ENCODE assay signal across 20 mouse cellular contexts in the genomic region with DNA sequence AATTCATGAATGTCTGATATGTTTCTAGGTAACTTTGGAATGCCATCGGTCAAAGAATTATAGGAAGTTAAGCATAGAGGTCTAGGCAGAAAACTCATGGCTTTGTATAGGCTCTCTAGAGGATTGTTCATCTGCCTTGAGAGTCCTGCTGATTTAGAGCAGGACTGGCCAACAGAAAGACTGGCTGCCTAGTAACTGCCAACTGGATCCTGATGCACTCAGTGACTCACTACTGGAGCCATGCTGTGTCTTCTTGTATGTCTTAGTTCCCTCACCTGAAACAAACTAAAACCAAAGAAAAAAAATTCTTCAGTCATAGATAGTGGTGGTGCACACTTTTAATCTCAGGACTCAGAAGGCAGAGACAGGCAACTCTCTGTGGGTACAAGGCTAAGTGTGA.
DNase-seq lines count a peak whose midpoint lies in the region; ATAC-seq and TF ChIP-seq lines count a peak whose summit lies in the region.
"Had no signal": no experiment of that assay in that cellular context is flagged by ENCODE, and none has a peak within 500 bp of the region (broad histone marks: within the 10 kb centered on the region; RNA-seq: fewer than 3 reads in every experiment).

No protein-coding gene starts in this region.

- peak; percentile 11 to 33 for DNase-seq in cerebellum, adult 18-20 months
- DNase-seq in cerebellum, postnatal 10 days, result no peak
- peak; percentile 17 for DNase-seq in cerebellum, adult 9-11 months
- DNase-seq in heart, adult 11 months, result peak; percentile 40
- DNase-seq in heart, adult 9 months (ENCODE audit: low spot score in 2 of 2), result no peak
- DNase-seq in right cerebral cortex, postnatal 4 days, result no peak
- DNase-seq: adrenal gland, adult 2 months; adrenal gland, postnatal 14 days; gastrocnemius, adult 2 months; gastrocnemius, postnatal 25 days; heart, adult 2 months; kidney, adult 2 months had no signal

- no peaks in the 10 kb centered on the region for H3K4me1 ChIP-seq in embryonic fibroblast, embryonic 13.5 days (ENCODE audit: control insufficient read depth, insufficient read depth, low read length)
- H3K4me1 ChIP-seq: forebrain, embryonic 15.5 days; hindbrain, embryonic 12.5 days; hindbrain, embryonic 15.5 days had no signal

- no peak for TF ChIP-seq POLR2A in embryonic fibroblast, embryonic 13.5 days (IDR thresholded peaks at IDR 0.05; ENCODE audit: low read depth, low read length)

- ATAC-seq in cerebellum, adult (ENCODE audit: insufficient number of reproducible peaks, low FRiP score, low TSS enrichment), result no peak
- ATAC-seq: CD4-positive, CD25-positive, alpha-beta regulatory T cell, adult 4 months; forebrain, embryonic 15.5 days; intestine, postnatal 0 days had no signal

- no peak for TF ChIP-seq CTCF in embryonic fibroblast, embryonic 13.5 days (IDR thresholded peaks at IDR 0.05; ENCODE audit: borderline replicate concordance, insufficient read depth, low read length)

- no peak overlapping the region for H3K4me3 ChIP-seq in embryonic fibroblast, embryonic 13.5 days (ENCODE audit: insufficient read depth, low read length)
- H3K4me3 ChIP-seq: forebrain, embryonic 15.5 days; gastrocnemius, adult 2 months; heart, adult 2 months; hindbrain, embryonic 12.5 days; hindbrain, embryonic 15.5 days had no signal

- H3K27ac ChIP-seq in embryonic fibroblast, embryonic 13.5 days (ENCODE audit: insufficient read depth, low read length), result 0 out of 2 replicates have a peak overlapping the region, but pooled peaks have one; percentile 76
- H3K27ac ChIP-seq: forebrain, embryonic 15.5 days; gastrocnemius, adult 2 months; heart, adult 2 months; hindbrain, embryonic 12.5 days; hindbrain, embryonic 15.5 days; kidney, postnatal 0 days had no signal

Comparison
In these comparisons a context has a peak if more than half of its experiments do, and no peak if none do; other contexts are left out.
1. DNase-seq: peak in cerebellum, adult 18-20 months (2 of 2), cerebellum, adult 9-11 months (single experiment) and heart, adult 11 months (single experiment); none in cerebellum, postnatal 10 days (0 of 2), heart, adult 9 months (0 of 2) and right cerebral cortex, postnatal 4 days (single experiment).